ENCODE assay signal across 10 mouse cellular contexts in genomic region chr11:30243591-30243990, GRCm38 (mm10). TPM values are rescaled to one million over a fixed set of nuclear protein-coding genes. Genes with fewer than 3 reads are reported as not detected.
DNase-seq lines count a peak whose midpoint lies in the region; ATAC-seq lines count a peak whose summit lies in the region.
"Had no signal": no experiment of that assay in that cellular context is flagged by ENCODE, and none has a peak within 500 bp of the region (broad histone marks: within the 10 kb centered on the region; RNA-seq: fewer than 3 reads in every experiment).

No protein-coding gene starts in this region.

- no peak overlapping the region for H3K27ac ChIP-seq in forebrain, embryonic 13.5 days
- no peak overlapping the region for H3K27ac ChIP-seq in forebrain, embryonic 12.5 days
- H3K27ac ChIP-seq in heart, embryonic 14.5 days (replicated peaks in 1 of 2; ENCODE audit: control insufficient read depth in 1 of 2, insufficient read depth in 1 of 2, low read depth in 2 of 2, low read length in 2 of 2), result peak overlapping the region; percentile 43 to 58
- H3K27ac ChIP-seq in stomach, embryonic 16.5 days (ENCODE audit: low read length), result peak overlapping the region; percentile 21; the same call in 1 of the 2 replicates
- H3K27ac ChIP-seq: embryonic facial prominence, embryonic 12.5 days; liver, embryonic 13.5 days had no signal

- peak; percentile 79 for ATAC-seq in forebrain, embryonic 13.5 days
- no peak for ATAC-seq in forebrain, embryonic 12.5 days (ENCODE audit: low FRiP score)
- ATAC-seq in heart, embryonic 14.5 days (ENCODE audit: insufficient number of reproducible peaks, insufficient read depth, low FRiP score, low read depth), result peak; percentile 20; the same call in 1 of the 2 replicates
- ATAC-seq in stomach, embryonic 16.5 days (ENCODE audit: insufficient read depth, low FRiP score), result peak; percentile 62; the same call in 1 of the 2 replicates

- DNase-seq in 3T3-L1 (ENCODE audit: low read depth, low spot score), result peak; percentile 50
- peak; percentile 85 for DNase-seq in cerebellum, adult 9-10 months
- DNase-seq in left cerebral cortex, postnatal 25 days (ENCODE audit: low spot score in 2 of 2), result peak; percentile 36 to 71
- no peak for DNase-seq in thymus, adult 18-20 months
- DNase-seq: liver, embryonic 13.5 days had no signal

- no peak overlapping the region for H3K4me3 ChIP-seq in forebrain, embryonic 13.5 days
- H3K4me3 ChIP-seq in forebrain, embryonic 12.5 days (replicated peaks), result no peak overlapping the region
- H3K4me3 ChIP-seq in heart, embryonic 14.5 days (ENCODE audit: control insufficient read depth in 1 of 2, insufficient read depth in 1 of 2, low read depth in 1 of 2, low read length in 2 of 2), result no peak overlapping the region
- H3K4me3 ChIP-seq in stomach, embryonic 16.5 days (replicated peaks; ENCODE audit: low read length), result no peak overlapping the region
- H3K4me3 ChIP-seq: embryonic facial prominence, embryonic 12.5 days; liver, embryonic 13.5 days had no signal

- no peaks in the 10 kb centered on the region for H3K27me3 ChIP-seq in forebrain, embryonic 13.5 days
- H3K27me3 ChIP-seq in forebrain, embryonic 12.5 days, result no peaks in the 10 kb centered on the region
- H3K27me3 ChIP-seq in heart, embryonic 14.5 days (ENCODE audit: control insufficient read depth, insufficient read depth, low read length), result no peaks in the 10 kb centered on the region
- no peaks in the 10 kb centered on the region for H3K27me3 ChIP-seq in stomach, embryonic 16.5 days (ENCODE audit: control insufficient read depth, insufficient read depth, low read length)
- H3K27me3 ChIP-seq: embryonic facial prominence, embryonic 12.5 days; liver, embryonic 13.5 days had no signal

- no peak overlapping the region for H3K9ac ChIP-seq in forebrain, embryonic 13.5 days
- H3K9ac ChIP-seq in forebrain, embryonic 12.5 days, result no peak overlapping the region
- H3K9ac ChIP-seq in heart, embryonic 14.5 days (ENCODE audit: low read length), result no peak overlapping the region
- no peak overlapping the region for H3K9ac ChIP-seq in stomach, embryonic 16.5 days (ENCODE audit: low read length)
- H3K9ac ChIP-seq: embryonic facial prominence, embryonic 12.5 days; liver, embryonic 13.5 days had no signal

- no peaks in the 10 kb centered on the region for H3K36me3 ChIP-seq in forebrain, embryonic 13.5 days (ENCODE audit: poor library complexity, severe bottlenecking)
- no peaks in the 10 kb centered on the region for H3K36me3 ChIP-seq in forebrain, embryonic 12.5 days (replicated peaks)
- H3K36me3 ChIP-seq in heart, embryonic 14.5 days (ENCODE audit: control insufficient read depth, insufficient read depth, low read length), result peaks cover 29% of the 10 kb centered on the region
- no peaks in the 10 kb centered on the region for H3K36me3 ChIP-seq in stomach, embryonic 16.5 days (ENCODE audit: control insufficient read depth, insufficient read depth, low read length)
- H3K36me3 ChIP-seq: embryonic facial prominence, embryonic 12.5 days; liver, embryonic 13.5 days had no signal

- no peak overlapping the region for H3K4me2 ChIP-seq in forebrain, embryonic 13.5 days
- no peak overlapping the region for H3K4me2 ChIP-seq in forebrain, embryonic 12.5 days
- H3K4me2 ChIP-seq in heart, embryonic 14.5 days (ENCODE audit: low read length), result 0 out of 2 replicates have a peak overlapping the region, but pooled peaks have one; percentile 11
- no peak overlapping the region for H3K4me2 ChIP-seq in stomach, embryonic 16.5 days (ENCODE audit: low read depth, low read length)
- H3K4me2 ChIP-seq: embryonic facial prominence, embryonic 12.5 days; liver, embryonic 13.5 days had no signal

- H3K4me1 ChIP-seq in forebrain, embryonic 13.5 days, result peaks cover 8% of the 10 kb centered on the region
- peaks cover 6% of the 10 kb centered on the region for H3K4me1 ChIP-seq in forebrain, embryonic 12.5 days
- H3K4me1 ChIP-seq in heart, embryonic 14.5 days (ENCODE audit: control insufficient read depth in 2 of 2, insufficient read depth in 2 of 2, low read length in 2 of 2), result peaks cover 29 to 80% of the 10 kb centered on the region in 2 experiments
- peaks cover 6% of the 10 kb centered on the region for H3K4me1 ChIP-seq in stomach, embryonic 16.5 days (ENCODE audit: control insufficient read depth, insufficient read depth, low read length)
- H3K4me1 ChIP-seq: embryonic facial prominence, embryonic 12.5 days; liver, embryonic 13.5 days had no signal

- 50% methylated on average over 3 of the region's 3 CpGs for WGBS in forebrain, embryonic 13.5 days
- 62% methylated on average over 3 of the region's 3 CpGs for WGBS in forebrain, embryonic 12.5 days
- 19% methylated on average over 3 of the region's 3 CpGs for WGBS in heart, embryonic 14.5 days
- WGBS in stomach, embryonic 16.5 days, result 32% methylated on average over 3 of the region's 3 CpGs

- no peaks in the 10 kb centered on the region for H3K9me3 ChIP-seq in forebrain, embryonic 13.5 days (replicated peaks)
- no peaks in the 10 kb centered on the region for H3K9me3 ChIP-seq in forebrain, embryonic 12.5 days
- no peaks in the 10 kb centered on the region for H3K9me3 ChIP-seq in heart, embryonic 14.5 days (ENCODE audit: control insufficient read depth, low read length)
- no peaks in the 10 kb centered on the region for H3K9me3 ChIP-seq in stomach, embryonic 16.5 days (replicated peaks; ENCODE audit: control insufficient read depth, low read length)
- H3K9me3 ChIP-seq: embryonic facial prominence, embryonic 12.5 days; liver, embryonic 13.5 days had no signal

- intact Hi-C loops in left cerebral cortex, postnatal 25 days (cut with DNase I), result no loop called here

RNA-seq across cellular contexts. Expression of gene Sptbn1, which starts 24.4 kb away (rescaled TPM):
- polyA plus RNA-seq in forebrain, embryonic 13.5 days (2015; fragmentation: Nextera tagmentation; extraction: Ambion mirVana), result 85.6 and 94.0 TPM in 2 replicates
- 84.4 and 85.9 TPM in 2 replicates for polyA plus RNA-seq in forebrain, embryonic 12.5 days (2016; fragmentation: Nextera tagmentation; extraction: Ambion mirVana)
- 209 and 215 TPM in 2 replicates for polyA plus RNA-seq in heart, embryonic 14.5 days (2014; fragmentation: Nextera tagmentation; extraction: Ambion mirVana)
- 100 to 1,000 TPM; 614 to 635 TPM for total RNA-seq in left cerebral cortex, postnatal 25 days (2021)
- 106 and 110 TPM in 2 replicates for polyA plus RNA-seq in stomach, embryonic 16.5 days (2015; fragmentation: Nextera tagmentation; extraction: Ambion mirVana)

Comparison
In these comparisons a context has a peak if more than half of its experiments do, and no peak if none do; other contexts are left out.
1. H3K27ac ChIP-seq: peak in heart, embryonic 14.5 days (2 of 2) and stomach, embryonic 16.5 days (single experiment); none in forebrain, embryonic 13.5 days (single experiment) and forebrain, embryonic 12.5 days (single experiment).
2. DNase-seq: peak in 3T3-L1 (single experiment), cerebellum, adult 9-10 months (single experiment) and left cerebral cortex, postnatal 25 days (2 of 2); none in thymus, adult 18-20 months (0 of 2).